Mouse (Mus musculus) liver, adult 2 months (tissue): ENCODE data around the gene Cdh12.

Source experiments
- CTCF ChIP-seq: fragments of 200-500 bp; IDR thresholded peaks from 2 replicates; pipeline ENCODE4 v1.5.1; 2011; ENCODE audit warnings: low read depth, low read length, control low read depth
- POLR2A ChIP-seq: fragments of 200-500 bp; IDR thresholded peaks from 2 replicates; pipeline ENCODE4 v1.6.1; 2011; ENCODE audit warnings: low read length, control low read depth; ENCODE audit not compliant: insufficient read depth; ENCODE audit errors: extremely low read depth

DNA sequence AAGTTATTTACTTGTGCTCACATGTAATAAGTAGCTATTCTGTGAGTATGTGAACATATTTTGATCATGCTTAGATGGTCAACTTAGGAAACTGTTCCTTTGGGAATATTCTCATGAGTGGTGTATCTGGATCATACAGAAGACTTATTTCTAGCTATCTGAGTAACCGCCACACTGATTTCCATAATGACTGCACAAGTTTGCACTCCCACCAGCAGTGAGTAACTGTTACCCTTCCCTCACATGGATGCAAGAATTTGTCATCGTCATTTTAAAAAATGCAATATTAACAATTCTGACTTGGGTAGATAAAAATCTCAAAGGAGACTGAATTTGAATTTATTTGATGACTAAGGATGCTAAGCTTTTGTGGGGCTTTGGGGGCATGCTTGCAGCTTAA is 522.0 kb downstream of the Cdh12 start:
- no peak for TF ChIP-seq CTCF
- TF ChIP-seq POLR2A: no peak
